Mouse (Mus musculus) cerebellum, postnatal 4 days (tissue): ENCODE data around the gene Vangl1.
A peak's percentile ranks its signal among the peaks of the same experiment; 100 is the strongest.

Source experiments
- DNase-seq, 2 experiments: peaks; one replicate each; pipeline ENCODE4 v3.0.0; 2022; ENCODE audit warnings: low spot score in 2 of 2, mixed read lengths in 1 of 2

Vangl1 gene

GRCm38 (mm10) chr3:102143536-102143935, 61.0 kb downstream of the Vangl1 start:
- no peak for DNase-seq

GRCm38 (mm10) chr3:102142947-102143346, 61.5 kb downstream of the Vangl1 start:
- DNase-seq, result no peak

- no peak for DNase-seq
These were observed 62.6 kb downstream of the Vangl1 start for GRCm38 (mm10) chr3:102141893-102142292.

- DNase-seq, result no peak
These were observed 63.0 kb downstream of the Vangl1 start for GRCm38 (mm10) chr3:102141451-102141850.

GRCm38 (mm10) chr3:102140606-102141005, 63.9 kb downstream of the Vangl1 start:
- DNase-seq, result no peak

GRCm38 (mm10) chr3:102138899-102139298, 65.6 kb downstream of the Vangl1 start:
- DNase-seq, result no peak

- DNase-seq, result no peak
These were observed 67.3 kb downstream of the Vangl1 start for GRCm38 (mm10) chr3:102137158-102137557.

GRCm38 (mm10) chr3:102135389-102136113, 68.9 kb downstream of the Vangl1 start:
- no peak for DNase-seq

GRCm38 (mm10) chr3:102131627-102132324, 72.7 kb downstream of the Vangl1 start:
- no peak for DNase-seq

GRCm38 (mm10) chr3:102130478-102130877, 74.0 kb downstream of the Vangl1 start:
- DNase-seq, result no peak

- no peak for DNase-seq
These were observed 76.3 kb downstream of the Vangl1 start for GRCm38 (mm10) chr3:102128242-102128641.

- no peak for DNase-seq
These were observed 77.4 kb downstream of the Vangl1 start for GRCm38 (mm10) chr3:102127114-102127513.

- no peak for DNase-seq
These were observed 78.9 kb downstream of the Vangl1 start for GRCm38 (mm10) chr3:102125546-102125945.

- DNase-seq, result no peak
These were observed 80.8 kb downstream of the Vangl1 start for GRCm38 (mm10) chr3:102123654-102124053.

GRCm38 (mm10) chr3:102122046-102122445, 82.4 kb downstream of the Vangl1 start:
- peak in 1 of 2 experiments; percentile 16 for DNase-seq

- DNase-seq, result no peak
These were observed 83.5 kb downstream of the Vangl1 start for GRCm38 (mm10) chr3:102120947-102121346.

- no peak for DNase-seq
These were observed 92.4 kb downstream of the Vangl1 start for GRCm38 (mm10) chr3:102111979-102112599.

GRCm38 (mm10) chr3:102108201-102108600, 96.3 kb downstream of the Vangl1 start:
- DNase-seq, result no peak

GRCm38 (mm10) chr3:102103811-102104565, 100.5 kb downstream of the Vangl1 start:
- no peak for DNase-seq
